In the genomic region with DNA sequence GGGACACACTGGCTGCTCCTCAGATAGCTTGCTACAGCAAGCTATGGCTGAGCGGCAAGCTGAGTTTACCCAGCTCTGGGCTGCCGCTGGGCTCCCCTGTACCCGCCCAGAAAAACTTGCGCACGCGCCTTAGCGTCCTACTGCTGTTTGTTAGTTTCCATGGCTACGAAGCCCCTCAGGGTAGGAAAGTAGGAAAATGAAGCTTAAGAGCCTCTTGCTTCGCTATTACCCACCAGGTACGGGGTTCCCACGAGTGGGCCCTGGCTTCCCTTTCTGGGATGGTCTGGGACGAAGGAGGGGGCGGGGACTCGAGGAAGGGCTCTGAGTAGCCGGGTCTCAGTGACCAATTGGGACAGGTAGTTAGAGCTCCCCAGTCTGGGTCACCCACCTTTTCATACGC, we compare ENCODE assay signal across 8 mouse cellular contexts. TPM values are rescaled to one million over a fixed set of nuclear protein-coding genes. Genes with fewer than 3 reads are reported as not detected.
DNase-seq lines count a peak whose midpoint lies in the region; ATAC-seq and TF ChIP-seq lines count a peak whose summit lies in the region.

A gene (plus strand): TSS at position 150 of the 400 bp plus-strand sequence.

- peak within 1 kb of the TSS; percentile 51 for H3K4me3 ChIP-seq in hindbrain, postnatal 0 days (ENCODE audit: low read length)

- no peaks in the 10 kb centered on the region for H3K4me1 ChIP-seq in hindbrain, postnatal 0 days (ENCODE audit: insufficient read depth, low read length)

- no peaks in the 10 kb centered on the region for H3K9me3 ChIP-seq in hindbrain, postnatal 0 days (ENCODE audit: low read length)

- DNase-seq in adrenal gland, adult 8-10 months: peak; percentile 21
- DNase-seq in cerebellum, postnatal 10 days: peak; percentile 76 to 89
- DNase-seq in frontal cortex, postnatal 25 days (ENCODE audit: low spot score in 2 of 2): peak; percentile 18 to 19
- peak; percentile 95 for DNase-seq in hindbrain, postnatal 0 days (ENCODE audit: low spot score)
- DNase-seq in left cerebral cortex, adult 8-10 months (ENCODE audit: low spot score in 2 of 2): peak; percentile 25 to 38
- peak; percentile 70 to 75 for DNase-seq in lung, postnatal 4 days
- peak; percentile 53 for DNase-seq in right cerebral cortex, postnatal 25 days
- DNase-seq in B cell, adult 2 months: no peak

- WGBS in hindbrain, postnatal 0 days: 2% methylated on average over 16 of the region's 16 CpGs

- H3K27ac ChIP-seq in hindbrain, postnatal 0 days: no peak within 1 kb of the TSS

- H3K27me3 ChIP-seq in hindbrain, postnatal 0 days (ENCODE audit: insufficient read depth, low read length): no peaks in the 10 kb centered on the region

- H3K9ac ChIP-seq in hindbrain, postnatal 0 days (replicated peaks; ENCODE audit: low read length): peak within 1 kb of the TSS; percentile 44

- no peak for TF ChIP-seq CTCF in hindbrain, postnatal 0 days (IDR thresholded peaks at IDR 0.05; ENCODE audit: low read depth)

- H3K4me2 ChIP-seq in hindbrain, postnatal 0 days (ENCODE audit: low read depth, low read length): peak within 1 kb of the TSS; percentile 76

- peak; percentile 98 for ATAC-seq in hindbrain, postnatal 0 days

- H3K36me3 ChIP-seq in hindbrain, postnatal 0 days (ENCODE audit: insufficient read depth, low read length): no peaks in the 10 kb centered on the region

RNA-seq across cellular contexts. Expression of the gene that starts here (rescaled TPM):
- total RNA-seq in adrenal gland, adult 8-10 months (2022): not detected
- 0.94 and 1.5 TPM in 2 replicates for total RNA-seq in hindbrain, postnatal 0 days (2014; rRNA removed)
- 1.5 and 2.3 TPM in 2 replicates for polyA plus RNA-seq in hindbrain, postnatal 0 days (2015; fragmentation: Nextera tagmentation; extraction: Ambion mirVana)
- under 1 TPM in 2 of 4 experiments, not detected in 2; 0.27 to 0.77 TPM for total RNA-seq in left cerebral cortex, adult 8-10 months (2022)

Comparison
In these comparisons a context has a peak if more than half of its experiments do, and no peak if none do; other contexts are left out.
1. Peak in DNase-seq in adrenal gland, adult 8-10 months; RNA of the gene not detected or under 1 TPM.
2. Peak in DNase-seq in left cerebral cortex, adult 8-10 months; RNA of the gene not detected or under 1 TPM.
3. DNase-seq: peak in cerebellum, postnatal 10 days (2 of 2), frontal cortex, postnatal 25 days (2 of 2), hindbrain, postnatal 0 days (single experiment), lung, postnatal 4 days (2 of 2) and right cerebral cortex, postnatal 25 days (single experiment); none in B cell, adult 2 months (0 of 2).